Mouse (Mus musculus): ENCODE results near the gene Vps8. TPM values are rescaled to one million over a fixed set of nuclear protein-coding genes. Genes with fewer than 3 reads are reported as not detected.
"Not testable (repeated sequence)": the region's sequence is repeated elsewhere in the genome, so short reads cannot be mapped to it uniquely, and the experiment has no call there.

Gene Vps8
- polyA plus RNA-seq, 1 experiment from 2014 or later, result 41.1 TPM

- peaks cover 20% of the 10 kb centered on the region for H3K4me1 ChIP-seq (ENCODE audit: control insufficient read depth, insufficient read depth, low read length)
- H3K4me3 ChIP-seq (replicated peaks; ENCODE audit: low read depth, low read length), result no peak overlapping the region
- H3K27ac ChIP-seq (replicated peaks; ENCODE audit: low read depth, low read length), result peak overlapping the region; percentile 80
- no peaks in the 10 kb centered on the region for H3K36me3 ChIP-seq (ENCODE audit: control insufficient read depth, insufficient read depth, low read length)
- no peaks in the 10 kb centered on the region for H3K27me3 ChIP-seq (ENCODE audit: control insufficient read depth, insufficient read depth, low read length)
- peak; percentile 58; the same call in 1 of the 2 replicates for ATAC-seq (ENCODE audit: low FRiP score, low TSS enrichment)
- peak overlapping the region; percentile 41 for H3K4me2 ChIP-seq (ENCODE audit: low read length)
- no peak overlapping the region for H3K9ac ChIP-seq (replicated peaks; ENCODE audit: low read length)
- 5% methylated on average over 4 of the region's 4 CpGs for WGBS
- peak; percentile 56 for DNase-seq
- H3K9me3 ChIP-seq (ENCODE audit: control insufficient read depth, low read length), result 0 out of 2 replicates have a peak, but pooled peaks cover 9% of the 10 kb centered on the region
Observed at GRCm38 (mm10) chr16:21665423-21665986, 242.6 kb downstream of the Vps8 start.

- H3K27ac ChIP-seq (replicated peaks; ENCODE audit: low read depth, low read length), result no peak overlapping the region
- H3K4me1 ChIP-seq (ENCODE audit: control insufficient read depth, insufficient read depth, low read length), result no peaks in the 10 kb centered on the region
- DNase-seq (no peak), ATAC-seq (ENCODE audit: low FRiP score, low TSS enrichment) (no peak)
- no peak overlapping the region for H3K9ac ChIP-seq (replicated peaks; ENCODE audit: low read length)
- no peak overlapping the region for H3K4me3 ChIP-seq (replicated peaks; ENCODE audit: low read depth, low read length)
- 69% methylated on average over 4 of the region's 4 CpGs for WGBS
- H3K9me3 ChIP-seq (ENCODE audit: control insufficient read depth, low read length), result 0 out of 2 replicates have a peak, but pooled peaks cover 5% of the 10 kb centered on the region
- H3K36me3 ChIP-seq (ENCODE audit: control insufficient read depth, insufficient read depth, low read length), result peaks cover 11% of the 10 kb centered on the region
- no peak overlapping the region for H3K4me2 ChIP-seq (ENCODE audit: low read length)
- no peaks in the 10 kb centered on the region for H3K27me3 ChIP-seq (ENCODE audit: control insufficient read depth, insufficient read depth, low read length)
Observed at GRCm38 (mm10) chr16:21671878-21672277, 249.0 kb downstream of the Vps8 start.

GRCm38 (mm10) chr16:21673046-21673445 is 250.1 kb downstream of the Vps8 start:
- H3K9ac ChIP-seq (replicated peaks; ENCODE audit: low read length); H3K9me3 ChIP-seq (ENCODE audit: control insufficient read depth, low read length); H3K27me3 ChIP-seq (ENCODE audit: control insufficient read depth, insufficient read depth, low read length); H3K4me3 ChIP-seq (replicated peaks; ENCODE audit: low read depth, low read length); DNase-seq; ATAC-seq (ENCODE audit: low FRiP score, low TSS enrichment); H3K4me2 ChIP-seq (ENCODE audit: low read length); H3K27ac ChIP-seq (replicated peaks; ENCODE audit: low read depth, low read length); H3K4me1 ChIP-seq (ENCODE audit: control insufficient read depth, insufficient read depth, low read length): not testable (repeated sequence)
- H3K36me3 ChIP-seq (ENCODE audit: control insufficient read depth, insufficient read depth, low read length), result peaks cover 16% of the 10 kb centered on the region

- not testable (repeated sequence) for H3K27ac ChIP-seq (replicated peaks; ENCODE audit: low read depth, low read length); H3K4me3 ChIP-seq (replicated peaks; ENCODE audit: low read depth, low read length); H3K4me1 ChIP-seq (ENCODE audit: control insufficient read depth, insufficient read depth, low read length); H3K27me3 ChIP-seq (ENCODE audit: control insufficient read depth, insufficient read depth, low read length); H3K4me2 ChIP-seq (ENCODE audit: low read length); H3K9ac ChIP-seq (replicated peaks; ENCODE audit: low read length); DNase-seq; H3K9me3 ChIP-seq (ENCODE audit: control insufficient read depth, low read length); ATAC-seq (ENCODE audit: low FRiP score, low TSS enrichment)
- H3K36me3 ChIP-seq (ENCODE audit: control insufficient read depth, insufficient read depth, low read length), result peaks cover 16% of the 10 kb centered on the region
- WGBS, result 100% methylated on average over 1 of the region's 1 CpGs
Observed at GRCm38 (mm10) chr16:21673651-21674050, 250.7 kb downstream of the Vps8 start.

GRCm38 (mm10) chr16:21676791-21677190 is 253.9 kb downstream of the Vps8 start:
- Histone ChIP-seq H3K9me3 (ENCODE audit: control insufficient read depth, low read length) (no peaks in the 10 kb centered on the region), H3K4me2 (ENCODE audit: low read length) (no peak overlapping the region), H3K36me3 (ENCODE audit: control insufficient read depth, insufficient read depth, low read length) (peaks cover 16% of the 10 kb centered on the region), H3K27ac (replicated peaks; ENCODE audit: low read depth, low read length) (no peak overlapping the region), H3K27me3 (ENCODE audit: control insufficient read depth, insufficient read depth, low read length) (no peaks in the 10 kb centered on the region), H3K4me1 (ENCODE audit: control insufficient read depth, insufficient read depth, low read length) (0 out of 2 replicates have a peak, but pooled peaks cover 3% of the 10 kb centered on the region), H3K4me3 (replicated peaks; ENCODE audit: low read depth, low read length) (no peak overlapping the region), H3K9ac (replicated peaks; ENCODE audit: low read length) (no peak overlapping the region)
- DNase-seq, result no peak
- WGBS, result 94% methylated on average over 7 of the region's 7 CpGs
- no peak for ATAC-seq (ENCODE audit: low FRiP score, low TSS enrichment)

- no peak for DNase-seq
- WGBS, result 96% methylated on average over 5 of the region's 5 CpGs
- ATAC-seq (ENCODE audit: low FRiP score, low TSS enrichment), result no peak
Observed at GRCm38 (mm10) chr16:21687406-21687805, 264.5 kb downstream of the Vps8 start.

GRCm38 (mm10) chr16:21689141-21689540 is 266.2 kb downstream of the Vps8 start:
- H3K4me1 ChIP-seq (ENCODE audit: control insufficient read depth, insufficient read depth, low read length), result peaks cover 31% of the 10 kb centered on the region
- 92% methylated on average over 5 of the region's 5 CpGs for WGBS
- H3K4me2 ChIP-seq (ENCODE audit: low read length), result no peak overlapping the region
- no peak overlapping the region for H3K9ac ChIP-seq (replicated peaks; ENCODE audit: low read length)
- H3K9me3 ChIP-seq (ENCODE audit: control insufficient read depth, low read length), result no peaks in the 10 kb centered on the region; the same call in 1 of the 2 replicates
- ATAC-seq (ENCODE audit: low FRiP score, low TSS enrichment), result no peak
- peaks cover 12% of the 10 kb centered on the region; the same call in 1 of the 2 replicates for H3K36me3 ChIP-seq (ENCODE audit: control insufficient read depth, insufficient read depth, low read length)
- no peak for DNase-seq
- H3K27me3 ChIP-seq (ENCODE audit: control insufficient read depth, insufficient read depth, low read length), result no peaks in the 10 kb centered on the region
- no peak overlapping the region for H3K27ac ChIP-seq (replicated peaks; ENCODE audit: low read depth, low read length)
- H3K4me3 ChIP-seq (replicated peaks; ENCODE audit: low read depth, low read length), result no peak overlapping the region

More at GRCm38 (mm10) chr16:21687406-21687805, 264.5 kb downstream of the Vps8 start:
- Histone ChIP-seq H3K27ac (replicated peaks; ENCODE audit: low read depth, low read length) (no peak overlapping the region), H3K36me3 (ENCODE audit: control insufficient read depth, insufficient read depth, low read length) (peaks cover 17% of the 10 kb centered on the region; the same call in 1 of the 2 replicates), H3K27me3 (ENCODE audit: control insufficient read depth, insufficient read depth, low read length) (no peaks in the 10 kb centered on the region), H3K4me1 (ENCODE audit: control insufficient read depth, insufficient read depth, low read length) (peaks cover 23% of the 10 kb centered on the region), H3K4me3 (replicated peaks; ENCODE audit: low read depth, low read length) (no peak overlapping the region), H3K9me3 (ENCODE audit: control insufficient read depth, low read length) (peaks cover 5% of the 10 kb centered on the region), H3K4me2 (ENCODE audit: low read length) (no peak overlapping the region), H3K9ac (replicated peaks; ENCODE audit: low read length) (no peak overlapping the region)

- Histone ChIP-seq H3K4me1 (ENCODE audit: control insufficient read depth, insufficient read depth, low read length) (peaks cover 32% of the 10 kb centered on the region), H3K9ac (replicated peaks; ENCODE audit: low read length) (no peak overlapping the region), H3K27ac (replicated peaks; ENCODE audit: low read depth, low read length) (no peak overlapping the region), H3K9me3 (ENCODE audit: control insufficient read depth, low read length) (no peaks in the 10 kb centered on the region), H3K36me3 (ENCODE audit: control insufficient read depth, insufficient read depth, low read length) (peaks cover 12% of the 10 kb centered on the region; the same call in 1 of the 2 replicates), H3K27me3 (ENCODE audit: control insufficient read depth, insufficient read depth, low read length) (no peaks in the 10 kb centered on the region), H3K4me3 (replicated peaks; ENCODE audit: low read depth, low read length) (no peak overlapping the region), H3K4me2 (ENCODE audit: low read length) (peak overlapping the region; percentile 92)
- ATAC-seq (ENCODE audit: low FRiP score, low TSS enrichment) (no peak), DNase-seq (no peak)
- 15% methylated on average over 5 of the region's 5 CpGs for WGBS
Observed at GRCm38 (mm10) chr16:21690216-21690755, 267.4 kb downstream of the Vps8 start.

GRCm38 (mm10) chr16:21693981-21694462 is 271.1 kb downstream of the Vps8 start:
- no peaks in the 10 kb centered on the region for H3K36me3 ChIP-seq (ENCODE audit: control insufficient read depth, insufficient read depth, low read length)
- peak overlapping the region; percentile 88 for H3K4me3 ChIP-seq (replicated peaks; ENCODE audit: low read depth, low read length)
- peak overlapping the region; percentile 98 for H3K9ac ChIP-seq (replicated peaks; ENCODE audit: low read length)
- peak; percentile 83 for DNase-seq
- under 1% methylated on average over 45 of the region's 45 CpGs for WGBS
- ATAC-seq (ENCODE audit: low FRiP score, low TSS enrichment), result peak; percentile 71
- H3K27ac ChIP-seq (replicated peaks; ENCODE audit: low read depth, low read length), result peak overlapping the region; percentile 98
- H3K27me3 ChIP-seq (ENCODE audit: control insufficient read depth, insufficient read depth, low read length), result no peaks in the 10 kb centered on the region
- peaks cover 35% of the 10 kb centered on the region for H3K4me1 ChIP-seq (ENCODE audit: control insufficient read depth, insufficient read depth, low read length)
- no peaks in the 10 kb centered on the region for H3K9me3 ChIP-seq (ENCODE audit: control insufficient read depth, low read length)
- peak overlapping the region; percentile 92 for H3K4me2 ChIP-seq (ENCODE audit: low read length)
